Mouse (Mus musculus): ENCODE measurements around the gene Arhgap17. TPM values are rescaled to one million over a fixed set of nuclear protein-coding genes. Genes with fewer than 3 reads are reported as not detected.

The Arhgap17 gene
- polyA plus RNA-seq, 1 experiment from 2014 or later, result 23.2 TPM

- Histone ChIP-seq H3K4me3 (no peak overlapping the region), H3K27me3 (no peaks in the 10 kb centered on the region), H3K4me2 (replicated peaks) (no peak overlapping the region), H3K36me3 (no peaks in the 10 kb centered on the region), H3K9me3 (no peaks in the 10 kb centered on the region), H3K9ac (no peak overlapping the region), H3K27ac (no peak overlapping the region), H3K4me1 (no peaks in the 10 kb centered on the region)
- WGBS, result 57% methylated on average over 6 of the region's 6 CpGs
- no peak for ATAC-seq (ENCODE audit: low FRiP score, low read depth)
Measured at GRCm38 (mm10) chr7:123251343-123251742, 118.4 kb downstream of the Arhgap17 start.

GRCm38 (mm10) chr7:123248166-123248565 lies 121.5 kb downstream of the Arhgap17 start:
- no peak overlapping the region for H3K27ac ChIP-seq
- H3K4me3 ChIP-seq, result no peak overlapping the region
- H3K9me3 ChIP-seq, result no peaks in the 10 kb centered on the region
- no peaks in the 10 kb centered on the region for H3K36me3 ChIP-seq
- no peak overlapping the region for H3K9ac ChIP-seq
- H3K27me3 ChIP-seq, result no peaks in the 10 kb centered on the region
- no peak overlapping the region for H3K4me2 ChIP-seq (replicated peaks)
- H3K4me1 ChIP-seq, result no peaks in the 10 kb centered on the region
- no peak for ATAC-seq (ENCODE audit: low FRiP score, low read depth)
- 49% methylated on average over 2 of the region's 2 CpGs for WGBS

DNA sequence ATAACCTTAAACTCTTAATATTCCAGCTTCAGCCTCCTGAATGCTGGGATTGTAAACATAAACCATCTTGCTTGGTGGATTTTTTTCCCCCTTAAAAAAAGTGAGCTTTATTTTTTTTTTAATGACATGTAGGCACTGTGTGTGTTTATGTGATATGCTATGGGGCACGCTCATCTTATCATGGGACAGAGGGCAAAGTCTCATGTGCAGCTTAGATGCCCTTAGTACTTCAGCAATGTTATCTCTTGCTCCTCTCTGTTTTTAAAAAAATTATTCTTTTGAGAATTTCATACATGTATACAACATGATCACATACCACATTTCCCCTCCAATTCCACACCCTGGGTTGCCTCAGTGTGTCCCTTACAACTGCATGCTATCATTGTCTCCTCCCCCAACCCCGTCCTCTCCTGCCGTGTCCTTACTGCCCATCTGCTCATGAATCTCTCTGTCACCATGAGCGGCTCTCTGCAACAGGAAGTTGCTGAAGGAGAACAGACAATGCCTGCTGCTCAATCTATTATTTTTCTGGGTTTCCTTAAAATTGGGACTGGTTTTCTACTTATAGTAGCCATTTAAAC lies 123.1 kb downstream of the Arhgap17 start:
- no peaks in the 10 kb centered on the region for H3K27me3 ChIP-seq
- WGBS, result 57% methylated on average over 4 of the region's 4 CpGs
- H3K9me3 ChIP-seq, result no peaks in the 10 kb centered on the region
- H3K9ac ChIP-seq, result no peak overlapping the region
- no peak for ATAC-seq (ENCODE audit: low FRiP score, low read depth)
- no peaks in the 10 kb centered on the region for H3K4me1 ChIP-seq
- no peak overlapping the region for H3K4me3 ChIP-seq
- no peak overlapping the region for H3K4me2 ChIP-seq (replicated peaks)
- no peak overlapping the region for H3K27ac ChIP-seq
- no peaks in the 10 kb centered on the region for H3K36me3 ChIP-seq

- no peak overlapping the region for H3K9ac ChIP-seq
- H3K36me3 ChIP-seq, result no peaks in the 10 kb centered on the region
- 82% methylated on average over 1 of the region's 1 CpGs for WGBS
- H3K27ac ChIP-seq, result no peak overlapping the region
- H3K9me3 ChIP-seq, result no peaks in the 10 kb centered on the region
- H3K4me1 ChIP-seq, result no peaks in the 10 kb centered on the region
- H3K4me2 ChIP-seq (replicated peaks), result no peak overlapping the region
- no peak overlapping the region for H3K4me3 ChIP-seq
- H3K27me3 ChIP-seq, result no peaks in the 10 kb centered on the region
- ATAC-seq (ENCODE audit: low FRiP score, low read depth), result no peak
Measured at GRCm38 (mm10) chr7:123244833-123245232, 124.9 kb downstream of the Arhgap17 start.

- H3K36me3 ChIP-seq, result no peaks in the 10 kb centered on the region
- no peak overlapping the region for H3K4me2 ChIP-seq (replicated peaks)
- no peak for ATAC-seq (ENCODE audit: low FRiP score, low read depth)
- no peak overlapping the region for H3K4me3 ChIP-seq
- 83% methylated on average over 7 of the region's 7 CpGs for WGBS
- no peaks in the 10 kb centered on the region for H3K27me3 ChIP-seq
- H3K9ac ChIP-seq, result no peak overlapping the region
- H3K4me1 ChIP-seq, result no peaks in the 10 kb centered on the region
- no peaks in the 10 kb centered on the region for H3K9me3 ChIP-seq
- H3K27ac ChIP-seq, result no peak overlapping the region
Measured at GRCm38 (mm10) chr7:123242241-123242640, 127.5 kb downstream of the Arhgap17 start.

DNA sequence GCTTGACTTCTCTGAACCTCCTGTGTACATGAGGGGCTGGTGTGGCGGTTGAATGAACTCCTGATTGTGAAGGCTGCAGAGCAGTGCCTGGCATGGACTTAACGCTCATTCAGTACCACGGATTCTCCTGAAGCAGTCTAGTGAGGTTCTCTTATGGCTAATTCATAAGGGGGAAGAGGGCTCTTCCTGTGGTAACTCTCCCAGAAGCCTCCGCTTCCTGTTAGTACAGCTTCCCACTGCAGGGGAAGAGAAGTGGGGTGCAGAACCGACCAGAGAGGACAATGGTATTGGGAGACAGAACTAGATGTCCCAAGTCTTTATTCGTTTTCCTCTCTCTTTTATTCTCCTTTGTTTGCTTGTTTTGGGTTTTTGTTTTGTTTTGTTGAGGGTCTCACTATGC lies 129.7 kb downstream of the Arhgap17 start:
- H3K36me3 ChIP-seq, result no peaks in the 10 kb centered on the region
- H3K9ac ChIP-seq, result no peak overlapping the region
- ATAC-seq (ENCODE audit: low FRiP score, low read depth), result no peak
- no peak overlapping the region for H3K27ac ChIP-seq
- 76% methylated on average over 6 of the region's 6 CpGs for WGBS
- no peaks in the 10 kb centered on the region for H3K9me3 ChIP-seq
- no peaks in the 10 kb centered on the region for H3K27me3 ChIP-seq
- H3K4me2 ChIP-seq (replicated peaks), result no peak overlapping the region
- H3K4me3 ChIP-seq, result no peak overlapping the region
- H3K4me1 ChIP-seq, result no peaks in the 10 kb centered on the region

DNA sequence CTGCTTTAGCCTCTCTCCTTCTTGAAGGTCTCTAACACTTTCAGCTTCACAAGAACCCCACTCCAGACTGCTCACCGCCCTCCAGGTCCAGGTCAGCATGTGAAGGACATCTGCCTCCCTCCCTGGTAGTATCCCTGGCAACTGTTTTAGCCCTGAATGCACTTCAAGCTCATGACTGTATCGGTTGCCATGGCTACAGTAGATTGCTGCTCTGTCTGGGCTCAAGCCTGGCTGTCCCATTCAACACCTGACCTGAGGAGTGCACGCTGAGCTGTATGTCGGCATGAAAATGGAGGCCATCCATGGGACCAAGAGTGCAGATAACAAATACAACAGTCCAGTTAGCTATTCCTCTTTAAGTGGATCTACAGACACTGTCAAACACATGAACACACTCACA lies 131.1 kb downstream of the Arhgap17 start:
- Histone ChIP-seq H3K4me2 (replicated peaks) (no peak overlapping the region), H3K36me3 (no peaks in the 10 kb centered on the region), H3K27ac (no peak overlapping the region), H3K4me3 (no peak overlapping the region), H3K4me1 (no peaks in the 10 kb centered on the region), H3K9ac (no peak overlapping the region), H3K9me3 (no peaks in the 10 kb centered on the region), H3K27me3 (no peaks in the 10 kb centered on the region)
- WGBS, result 79% methylated on average over 4 of the region's 4 CpGs
- ATAC-seq (ENCODE audit: low FRiP score, low read depth), result no peak

DNA sequence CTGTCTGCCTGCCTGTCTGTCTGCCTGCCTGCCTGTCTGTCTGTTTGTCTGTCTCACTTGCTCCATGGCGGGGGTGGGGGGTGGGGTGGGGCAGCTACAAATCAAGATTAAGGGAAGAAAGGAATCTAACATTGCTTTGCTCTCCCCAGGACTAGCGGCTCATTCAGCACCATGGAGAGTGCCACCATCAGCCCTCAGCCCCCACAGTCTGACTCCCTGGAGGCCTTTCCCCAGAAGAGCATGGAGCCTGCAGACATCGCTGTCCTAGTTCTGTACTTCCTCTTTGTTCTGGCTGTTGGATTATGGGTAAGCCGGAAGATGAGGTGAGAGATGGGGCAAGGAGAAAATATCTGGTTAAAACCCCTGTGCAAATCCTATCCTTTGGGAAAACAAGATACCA lies 134.3 kb downstream of the Arhgap17 start:
- H3K4me3 ChIP-seq, result no peak overlapping the region
- H3K4me2 ChIP-seq (replicated peaks), result no peak overlapping the region
- no peak overlapping the region for H3K27ac ChIP-seq
- no peaks in the 10 kb centered on the region for H3K27me3 ChIP-seq
- 28% methylated on average over 4 of the region's 4 CpGs for WGBS
- H3K4me1 ChIP-seq, result no peaks in the 10 kb centered on the region
- H3K36me3 ChIP-seq, result no peaks in the 10 kb centered on the region
- H3K9ac ChIP-seq, result no peak overlapping the region
- no peaks in the 10 kb centered on the region for H3K9me3 ChIP-seq
- no peak for ATAC-seq (ENCODE audit: low FRiP score, low read depth)

Other genes with a start within 250 kb of the Arhgap17 start
- gene Tnrc6a, start 246.0 kb downstream of the Arhgap17 start, polyA plus RNA-seq (2015; fragmentation: Nextera tagmentation; extraction: Ambion mirVana), result 60.9 and 63.3 TPM in 2 replicates
- gene Slc5a11, start 155.1 kb downstream of the Arhgap17 start, polyA plus RNA-seq (2015; fragmentation: Nextera tagmentation; extraction: Ambion mirVana), result 0.37 and 0.50 TPM in 2 replicates
- gene Lcmt1, start 131 bp downstream of the Arhgap17 start, polyA plus RNA-seq (2015; fragmentation: Nextera tagmentation; extraction: Ambion mirVana), result 45.9 and 46.4 TPM in 2 replicates
- not detected in 2 replicates for gene Aqp8, start 92.4 kb upstream of the Arhgap17 start, polyA plus RNA-seq (2015; fragmentation: Nextera tagmentation; extraction: Ambion mirVana)
- gene Zkscan2, start 130.5 kb upstream of the Arhgap17 start, polyA plus RNA-seq (2015; fragmentation: Nextera tagmentation; extraction: Ambion mirVana), result 4.5 and 4.9 TPM in 2 replicates